Mouse (Mus musculus) CD4-positive helper T cell, adult 2 months (primary cell): ENCODE measurements at regions not wholly inside any gene's neighbourhood (a gene's known extent, or its start where the extent isn't known, plus 50 kb on each side); places are given as distances from the start of the nearest gene placed in this dataset.

Source experiments
- DNase-seq: peaks from one replicate; pipeline ENCODE4 v3.0.0-alpha.2; 2012; ENCODE audit warnings: low read depth, missing footprints, low spot score

- no peak for DNase-seq
These were observed 613.4 kb upstream of the 4930412O13Rik start for GRCm38 (mm10) chr2:9267675-9268074.

GRCm38 (mm10) chr2:9283441-9283840 is 597.6 kb upstream of the 4930412O13Rik start:
- DNase-seq: no peak

- DNase-seq: no peak
These were observed 595.3 kb upstream of the 4930412O13Rik start for GRCm38 (mm10) chr2:9285800-9286199.

- DNase-seq: no peak
These were observed 594.0 kb upstream of the 4930412O13Rik start for GRCm38 (mm10) chr2:9287077-9287476.

GRCm38 (mm10) chr2:9287623-9288022 is 593.4 kb upstream of the 4930412O13Rik start:
- no peak for DNase-seq

- DNase-seq: no peak
These were observed 549.3 kb upstream of the 4930412O13Rik start for GRCm38 (mm10) chr2:9331630-9332352.

GRCm38 (mm10) chr2:9348982-9349381 is 532.1 kb upstream of the 4930412O13Rik start:
- DNase-seq: no peak

GRCm38 (mm10) chr2:9349994-9350393 is 531.1 kb upstream of the 4930412O13Rik start:
- DNase-seq: no peak

- DNase-seq: no peak
These were observed 528.9 kb upstream of the 4930412O13Rik start for GRCm38 (mm10) chr2:9352190-9352589.

- peak; percentile 34 for DNase-seq
These were observed 521.0 kb upstream of the 4930412O13Rik start for GRCm38 (mm10) chr2:9360020-9360419.

GRCm38 (mm10) chr2:9367801-9368584 is 513.1 kb upstream of the 4930412O13Rik start:
- peak; percentile 40 for DNase-seq

- no peak for DNase-seq
These were observed 511.5 kb upstream of the 4930412O13Rik start for GRCm38 (mm10) chr2:9369572-9369971.

- no peak for DNase-seq
These were observed 494.5 kb upstream of the 4930412O13Rik start for GRCm38 (mm10) chr2:9386566-9386965.

- no peak for DNase-seq
These were observed 493.0 kb upstream of the 4930412O13Rik start for GRCm38 (mm10) chr2:9388058-9388457.

- no peak for DNase-seq
These were observed 485.6 kb upstream of the 4930412O13Rik start for GRCm38 (mm10) chr2:9395379-9395999.

GRCm38 (mm10) chr2:9401461-9401860 is 479.6 kb upstream of the 4930412O13Rik start:
- no peak for DNase-seq

GRCm38 (mm10) chr2:9402281-9402680 is 478.8 kb upstream of the 4930412O13Rik start:
- no peak for DNase-seq

GRCm38 (mm10) chr2:9409075-9409474 is 472.0 kb upstream of the 4930412O13Rik start:
- no peak for DNase-seq

- no peak for DNase-seq
These were observed 458.4 kb upstream of the 4930412O13Rik start for GRCm38 (mm10) chr2:9422686-9423085.

- no peak for DNase-seq
These were observed 457.5 kb upstream of the 4930412O13Rik start for GRCm38 (mm10) chr2:9423534-9423933.

GRCm38 (mm10) chr2:9433110-9433940 is 447.7 kb upstream of the 4930412O13Rik start:
- DNase-seq: no peak
